Mouse (Mus musculus): Measurements from ENCODE around the gene Trim56. TPM values are rescaled to one million over a fixed set of nuclear protein-coding genes. Genes with fewer than 3 reads are reported as not detected.
A peak's percentile ranks its signal among the peaks of the same experiment; 100 is the strongest.

Gene Trim56
- polyA plus RNA-seq, 1 experiment from 2014 or later: 8.4 TPM

GRCm38 (mm10) chr5:137075726-137076125 lies 40.3 kb downstream of the Trim56 start:
- Histone ChIP-seq H3K4me2 (ENCODE audit: low read length) (no peak overlapping the region), H3K36me3 (ENCODE audit: control insufficient read depth, insufficient read depth, low read length) (no peaks in the 10 kb centered on the region), H3K27me3 (ENCODE audit: control insufficient read depth, insufficient read depth, low read length) (no peaks in the 10 kb centered on the region), H3K4me3 (ENCODE audit: control insufficient read depth in 1 of 2, insufficient read depth in 1 of 2, low read depth in 1 of 2, low read length in 2 of 2) (no peak overlapping the region), H3K27ac (replicated peaks in 1 of 2; ENCODE audit: control insufficient read depth in 1 of 2, insufficient read depth in 1 of 2, low read depth in 2 of 2, low read length in 2 of 2) (peak overlapping the region; percentile 93), H3K9ac (ENCODE audit: low read length) (no peak overlapping the region; the same call in 1 of the 2 replicates), H3K4me1 (ENCODE audit: control insufficient read depth in 2 of 2, insufficient read depth in 2 of 2, low read length in 2 of 2) (peaks cover 50 to 69% of the 10 kb centered on the region in 2 experiments), H3K9me3 (ENCODE audit: control insufficient read depth, low read length) (no peaks in the 10 kb centered on the region)
- WGBS: 34% methylated on average over 6 of the region's 6 CpGs
- ATAC-seq (ENCODE audit: insufficient number of reproducible peaks, insufficient read depth, low FRiP score, low read depth): no peak

DNA sequence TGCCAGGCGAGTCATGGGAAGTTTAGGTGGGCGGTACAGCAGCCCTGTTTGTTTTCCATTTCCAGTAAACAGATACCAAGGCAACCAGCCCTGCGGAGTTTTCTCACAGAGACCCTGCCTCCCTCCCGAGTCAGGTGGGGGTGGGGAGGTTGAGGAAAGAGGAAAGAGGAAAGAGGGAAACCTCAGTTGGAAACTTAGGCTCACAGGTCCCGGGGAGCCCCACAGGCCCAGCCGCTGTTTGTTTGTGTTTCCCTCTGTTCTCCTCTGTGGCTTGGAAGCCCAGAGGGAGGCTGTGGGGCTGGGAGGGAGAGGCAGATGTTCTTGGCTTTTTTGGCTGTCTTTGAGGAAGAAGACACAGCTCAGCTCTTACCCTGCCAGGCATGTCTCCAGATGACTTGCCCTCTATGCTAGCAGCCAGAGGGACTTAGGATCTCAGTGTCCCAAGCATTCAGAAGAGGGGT lies 41.8 kb downstream of the Trim56 start:
- Histone ChIP-seq H3K36me3 (ENCODE audit: control insufficient read depth, insufficient read depth, low read length) (no peaks in the 10 kb centered on the region), H3K4me1 (ENCODE audit: control insufficient read depth in 2 of 2, insufficient read depth in 2 of 2, low read length in 2 of 2) (peaks cover 49 to 59% of the 10 kb centered on the region in 2 experiments), H3K27me3 (ENCODE audit: control insufficient read depth, insufficient read depth, low read length) (no peaks in the 10 kb centered on the region), H3K9ac (ENCODE audit: low read length) (no peak overlapping the region), H3K9me3 (ENCODE audit: control insufficient read depth, low read length) (no peaks in the 10 kb centered on the region), H3K4me3 (ENCODE audit: control insufficient read depth in 1 of 2, insufficient read depth in 1 of 2, low read depth in 1 of 2, low read length in 2 of 2) (no peak overlapping the region), H3K27ac (replicated peaks in 1 of 2; ENCODE audit: control insufficient read depth in 1 of 2, insufficient read depth in 1 of 2, low read depth in 2 of 2, low read length in 2 of 2) (0 out of 4 replicates have a peak overlapping the region, but pooled peaks of 1 of the 2 experiments have one; percentile 16), H3K4me2 (ENCODE audit: low read length) (no peak overlapping the region)
- WGBS: 40% methylated on average over 6 of the region's 6 CpGs
- ATAC-seq (ENCODE audit: insufficient number of reproducible peaks, insufficient read depth, low FRiP score, low read depth): no peak

GRCm38 (mm10) chr5:137073141-137073540 lies 42.9 kb downstream of the Trim56 start:
- no peak for ATAC-seq (ENCODE audit: insufficient number of reproducible peaks, insufficient read depth, low FRiP score, low read depth)
- Histone ChIP-seq H3K4me3 (ENCODE audit: control insufficient read depth in 1 of 2, insufficient read depth in 1 of 2, low read depth in 1 of 2, low read length in 2 of 2) (no peak overlapping the region), H3K36me3 (ENCODE audit: control insufficient read depth, insufficient read depth, low read length) (no peaks in the 10 kb centered on the region), H3K27me3 (ENCODE audit: control insufficient read depth, insufficient read depth, low read length) (no peaks in the 10 kb centered on the region), H3K4me1 (ENCODE audit: control insufficient read depth in 2 of 2, insufficient read depth in 2 of 2, low read length in 2 of 2) (peaks cover 38 to 49% of the 10 kb centered on the region in 2 experiments), H3K9me3 (ENCODE audit: control insufficient read depth, low read length) (no peaks in the 10 kb centered on the region), H3K4me2 (ENCODE audit: low read length) (no peak overlapping the region), H3K27ac (replicated peaks in 1 of 2; ENCODE audit: control insufficient read depth in 1 of 2, insufficient read depth in 1 of 2, low read depth in 2 of 2, low read length in 2 of 2) (peak overlapping the region in 1 of 2 experiments; percentile 91; a peak in 3 of 4 replicates), H3K9ac (ENCODE audit: low read length) (no peak overlapping the region)
- 93% methylated on average over 8 of the region's 8 CpGs for WGBS

GRCm38 (mm10) chr5:137072079-137072960 lies 43.7 kb downstream of the Trim56 start, which contains the start of gene Serpine1:
Gene Serpine1 (minus strand): TSS chr5:137072268.
- H3K27ac ChIP-seq (replicated peaks in 1 of 2; ENCODE audit: control insufficient read depth in 1 of 2, insufficient read depth in 1 of 2, low read depth in 2 of 2, low read length in 2 of 2): peak within 1 kb of the TSS; percentile 81 to 91
- no peaks in the 10 kb centered on the region for H3K27me3 ChIP-seq (ENCODE audit: control insufficient read depth, insufficient read depth, low read length)
- H3K9ac ChIP-seq (ENCODE audit: low read length): peak within 1 kb of the TSS; percentile 62
- H3K4me3 ChIP-seq (ENCODE audit: control insufficient read depth in 1 of 2, insufficient read depth in 1 of 2, low read depth in 1 of 2, low read length in 2 of 2): peak within 1 kb of the TSS; percentile 30 to 42
- ATAC-seq (ENCODE audit: insufficient number of reproducible peaks, insufficient read depth, low FRiP score, low read depth): peak; percentile 81
- peaks cover 33 to 44% of the 10 kb centered on the region in 2 experiments for H3K4me1 ChIP-seq (ENCODE audit: control insufficient read depth in 2 of 2, insufficient read depth in 2 of 2, low read length in 2 of 2)
- H3K9me3 ChIP-seq (ENCODE audit: control insufficient read depth, low read length): no peaks in the 10 kb centered on the region
- 18% methylated on average over 22 of the region's 23 CpGs for WGBS
- H3K36me3 ChIP-seq (ENCODE audit: control insufficient read depth, insufficient read depth, low read length): 0 out of 2 replicates have a peak, but pooled peaks cover under 1% of the 10 kb centered on the region
- peak within 1 kb of the TSS; percentile 65 for H3K4me2 ChIP-seq (ENCODE audit: low read length)

GRCm38 (mm10) chr5:137070881-137071605 lies 45.0 kb downstream of the Trim56 start:
- Histone ChIP-seq H3K4me1 (ENCODE audit: control insufficient read depth in 2 of 2, insufficient read depth in 2 of 2, low read length in 2 of 2) (peaks cover 24 to 31% of the 10 kb centered on the region in 2 experiments), H3K9ac (ENCODE audit: low read length) (no peak overlapping the region), H3K36me3 (ENCODE audit: control insufficient read depth, insufficient read depth, low read length) (0 out of 2 replicates have a peak, but pooled peaks cover 6% of the 10 kb centered on the region), H3K4me3 (ENCODE audit: control insufficient read depth in 1 of 2, insufficient read depth in 1 of 2, low read depth in 1 of 2, low read length in 2 of 2) (peak overlapping the region in 1 of 2 experiments; percentile 30; a peak in 1 of 4 replicates), H3K9me3 (ENCODE audit: control insufficient read depth, low read length) (no peaks in the 10 kb centered on the region), H3K27ac (replicated peaks in 1 of 2; ENCODE audit: control insufficient read depth in 1 of 2, insufficient read depth in 1 of 2, low read depth in 2 of 2, low read length in 2 of 2) (no peak overlapping the region), H3K4me2 (ENCODE audit: low read length) (peak overlapping the region; percentile 65), H3K27me3 (ENCODE audit: control insufficient read depth, insufficient read depth, low read length) (no peaks in the 10 kb centered on the region)
- ATAC-seq (ENCODE audit: insufficient number of reproducible peaks, insufficient read depth, low FRiP score, low read depth): no peak
- WGBS: 78% methylated on average over 19 of the region's 19 CpGs

- peaks cover 6% of the 10 kb centered on the region; the same call in 1 of the 2 replicates for H3K36me3 ChIP-seq (ENCODE audit: control insufficient read depth, insufficient read depth, low read length)
- H3K27ac ChIP-seq (replicated peaks in 1 of 2; ENCODE audit: control insufficient read depth in 1 of 2, insufficient read depth in 1 of 2, low read depth in 2 of 2, low read length in 2 of 2): no peak overlapping the region
- H3K9ac ChIP-seq (ENCODE audit: low read length): no peak overlapping the region
- 80% methylated on average over 4 of the region's 4 CpGs for WGBS
- no peak overlapping the region for H3K4me2 ChIP-seq (ENCODE audit: low read length)
- peaks cover 9 to 14% of the 10 kb centered on the region in 2 experiments for H3K4me1 ChIP-seq (ENCODE audit: control insufficient read depth in 2 of 2, insufficient read depth in 2 of 2, low read length in 2 of 2)
- H3K27me3 ChIP-seq (ENCODE audit: control insufficient read depth, insufficient read depth, low read length): no peaks in the 10 kb centered on the region
- no peak for ATAC-seq (ENCODE audit: insufficient number of reproducible peaks, insufficient read depth, low FRiP score, low read depth)
- no peak overlapping the region for H3K4me3 ChIP-seq (ENCODE audit: control insufficient read depth in 1 of 2, insufficient read depth in 1 of 2, low read depth in 1 of 2, low read length in 2 of 2)
- H3K9me3 ChIP-seq (ENCODE audit: control insufficient read depth, low read length): no peaks in the 10 kb centered on the region
Observed at GRCm38 (mm10) chr5:137068711-137069110, 47.3 kb downstream of the Trim56 start.

GRCm38 (mm10) chr5:137065923-137066322 lies 50.1 kb downstream of the Trim56 start:
- peaks cover 0 to 3% of the 10 kb centered on the region in 2 experiments; a peak in 2 of 4 replicates for H3K4me1 ChIP-seq (ENCODE audit: control insufficient read depth in 2 of 2, insufficient read depth in 2 of 2, low read length in 2 of 2)
- H3K9ac ChIP-seq (ENCODE audit: low read length): no peak overlapping the region
- 65% methylated on average over 8 of the region's 8 CpGs for WGBS
- no peak overlapping the region for H3K4me3 ChIP-seq (ENCODE audit: control insufficient read depth in 1 of 2, insufficient read depth in 1 of 2, low read depth in 1 of 2, low read length in 2 of 2)
- H3K9me3 ChIP-seq (ENCODE audit: control insufficient read depth, low read length): no peaks in the 10 kb centered on the region
- no peaks in the 10 kb centered on the region for H3K27me3 ChIP-seq (ENCODE audit: control insufficient read depth, insufficient read depth, low read length)
- peaks cover 11% of the 10 kb centered on the region for H3K36me3 ChIP-seq (ENCODE audit: control insufficient read depth, insufficient read depth, low read length)
- no peak overlapping the region for H3K27ac ChIP-seq (replicated peaks in 1 of 2; ENCODE audit: control insufficient read depth in 1 of 2, insufficient read depth in 1 of 2, low read depth in 2 of 2, low read length in 2 of 2)
- no peak overlapping the region for H3K4me2 ChIP-seq (ENCODE audit: low read length)
- ATAC-seq (ENCODE audit: insufficient number of reproducible peaks, insufficient read depth, low FRiP score, low read depth): no peak
